In the genomic region with DNA sequence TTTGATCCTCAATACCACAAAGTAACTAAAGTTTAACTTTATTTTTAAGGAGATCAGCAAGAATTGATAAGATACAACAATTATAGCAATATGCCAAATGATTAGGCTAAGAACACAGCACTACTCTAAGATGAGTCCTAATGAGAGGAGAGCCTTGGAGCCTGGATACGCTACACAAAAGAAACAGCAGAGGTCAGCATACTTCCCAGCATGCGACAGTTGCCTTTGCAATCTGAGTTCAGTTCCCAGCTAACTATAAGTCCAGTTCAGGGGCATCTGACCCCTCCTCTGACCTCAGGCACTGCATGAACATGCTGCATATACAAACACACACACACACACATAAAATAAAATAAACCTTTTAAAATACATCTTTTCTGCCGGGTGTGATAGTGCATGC, we compare ENCODE assay signal across 22 mouse cellular contexts. TPM values are rescaled to one million over a fixed set of nuclear protein-coding genes. Genes with fewer than 3 reads are reported as not detected.
DNase-seq lines count a peak whose midpoint lies in the region; TF ChIP-seq lines count a peak whose summit lies in the region.
"Had no signal": no experiment of that assay in that cellular context is flagged by ENCODE, and none has a peak within 500 bp of the region (broad histone marks: within the 10 kb centered on the region; RNA-seq: fewer than 3 reads in every experiment).

No protein-coding gene starts in this region.

- TF ChIP-seq CTCF in layer of hippocampus, adult 2 months (conservative IDR thresholded peaks at IDR 0.05) = peak; percentile 43
- peak; percentile 25 for TF ChIP-seq CTCF in E14TG2a.4 (conservative IDR thresholded peaks at IDR 0.05; ENCODE audit: low read length)

- no peaks in the 10 kb centered on the region for H3K27me3 ChIP-seq in E14TG2a.4 (ENCODE audit: insufficient read depth, low read length)
- H3K27me3 ChIP-seq: heart, embryonic 12.5 days; limb, embryonic 13.5 days; midbrain, embryonic 12.5 days; stomach, embryonic 15.5 days had no signal

- no peak overlapping the region for H3K4me3 ChIP-seq in layer of hippocampus, adult 2 months
- H3K4me3 ChIP-seq in E14TG2a.4 (replicated peaks; ENCODE audit: low read length) = no peak overlapping the region
- H3K4me3 ChIP-seq: heart, embryonic 12.5 days; limb, embryonic 13.5 days; midbrain, embryonic 12.5 days; myocyte; stomach, embryonic 15.5 days had no signal

- H3K9me3 ChIP-seq in E14TG2a.4 (ENCODE audit: low read length) = no peaks in the 10 kb centered on the region
- H3K9me3 ChIP-seq: heart, embryonic 12.5 days; limb, embryonic 13.5 days; midbrain, embryonic 12.5 days; stomach, embryonic 15.5 days had no signal

- H3K36me3 ChIP-seq in E14TG2a.4 (ENCODE audit: insufficient read depth, low read length) = peaks cover 5% of the 10 kb centered on the region; the same call in 1 of the 2 replicates
- H3K36me3 ChIP-seq: heart, embryonic 12.5 days; limb, embryonic 13.5 days; midbrain, embryonic 12.5 days; stomach, embryonic 15.5 days had no signal

- H3K27ac ChIP-seq in layer of hippocampus, adult 2 months = no peak overlapping the region
- H3K27ac ChIP-seq: limb, embryonic 13.5 days; midbrain, embryonic 12.5 days; stomach, embryonic 15.5 days had no signal

- peak; percentile 56 for DNase-seq in heart, adult 11 months
- DNase-seq in heart, adult 9 months (ENCODE audit: low spot score in 2 of 2) = no peak
- DNase-seq in layer of hippocampus, adult 2 months (ENCODE audit: low spot score in 2 of 2) = no peak
- DNase-seq in layer of hippocampus, adult 11-12 months (ENCODE audit: low spot score) = no peak
- peak; percentile 19 for DNase-seq in 3T3-L1 (ENCODE audit: low read depth, low spot score)
- no peak for DNase-seq in MN1 (ENCODE audit: low spot score)
- DNase-seq in urinary bladder, postnatal 25 days (ENCODE audit: low spot score) = no peak
- DNase-seq: adrenal gland, postnatal 25 days; cerebellum, adult 18-20 months; forebrain, postnatal 0 days; heart, postnatal 36 days; kidney, postnatal 10 days; layer of hippocampus, adult 9-11 months; lung, adult 2 months had no signal

- H3K4me1 ChIP-seq in E14TG2a.4 (replicated peaks; ENCODE audit: low read depth, low read length) = peaks cover 15% of the 10 kb centered on the region
- H3K4me1 ChIP-seq: stomach, embryonic 15.5 days had no signal

RNA-seq across cellular contexts. Expression of a gene that starts 4.7 kb away (rescaled TPM):
- total RNA-seq in layer of hippocampus, adult 2 months (2021) = 10 to 100 TPM; 51.4 to 57.1 TPM

RNA-seq across cellular contexts. Expression of a gene that starts 10.8 kb away (rescaled TPM):
- total RNA-seq in layer of hippocampus, adult 2 months (2021) = not detected
- total RNA-seq: adrenal gland, postnatal 25 days; left cerebral cortex, postnatal 10 days; neutrophil, adult 5-6 weeks had no signal

RNA-seq across cellular contexts. Expression of a gene that starts 22.6 kb away (rescaled TPM):
- under 1 TPM; 0.15 to 0.23 TPM for total RNA-seq in layer of hippocampus, adult 2 months (2021)
- total RNA-seq: neutrophil, adult 5-6 weeks had no signal

RNA-seq across cellular contexts. Expression of a gene that starts 28.6 kb away (rescaled TPM):
- 100 to 1,000 TPM; 104 to 108 TPM for total RNA-seq in layer of hippocampus, adult 2 months (2021)

RNA-seq across cellular contexts. Expression of a gene that starts 49.2 kb away (rescaled TPM):
- total RNA-seq in layer of hippocampus, adult 2 months (2021) = 10 to 100 TPM; 14.8 to 15.5 TPM

Comparison
In these comparisons a context has a peak if more than half of its experiments do, and no peak if none do; other contexts are left out.
1. DNase-seq: peak in heart, adult 11 months (single experiment) and 3T3-L1 (single experiment); none in heart, adult 9 months (0 of 2), layer of hippocampus, adult 2 months (0 of 2), layer of hippocampus, adult 11-12 months (single experiment), MN1 (single experiment) and urinary bladder, postnatal 25 days (single experiment).